Comparison of ENCODE assay signal across 8 mouse cellular contexts in the genomic region with DNA sequence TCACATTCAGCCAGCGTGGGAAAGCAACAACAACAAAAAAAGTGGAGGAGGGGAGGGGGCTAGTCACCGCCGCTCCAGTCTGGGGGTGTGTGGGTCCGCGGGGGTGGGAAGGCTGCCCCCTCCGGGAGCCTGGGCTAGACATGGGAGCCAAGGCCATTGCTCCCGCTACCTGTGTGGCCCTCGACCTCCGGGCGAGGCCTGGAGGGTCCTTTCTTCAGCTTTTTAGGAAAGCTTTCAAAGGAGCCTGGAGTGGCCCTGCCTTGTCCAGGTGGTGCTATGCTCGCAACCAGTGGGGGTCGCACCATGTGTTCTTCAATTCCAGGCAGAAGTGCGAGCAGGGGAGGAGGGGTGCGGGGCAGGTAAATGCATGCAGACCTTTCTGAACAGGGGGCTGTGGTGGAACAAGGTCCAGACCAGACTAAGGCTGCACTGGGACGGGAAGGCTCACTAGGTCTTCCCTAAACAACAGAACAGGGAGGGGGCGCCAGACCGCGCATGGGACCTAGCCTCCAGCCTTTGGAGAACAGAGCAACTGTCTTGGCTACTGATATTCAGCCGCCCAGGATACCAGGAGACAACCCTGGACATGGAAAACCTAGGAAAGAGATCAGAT.
DNase-seq lines count a peak whose midpoint lies in the region; ATAC-seq lines count a peak whose summit lies in the region.

No protein-coding gene starts in this region.

- H3K36me3 ChIP-seq in liver, embryonic 11.5 days (ENCODE audit: control insufficient read depth, insufficient read depth, low read length): no peaks in the 10 kb centered on the region
- H3K36me3 ChIP-seq in forebrain, embryonic 13.5 days (ENCODE audit: poor library complexity, severe bottlenecking): no peaks in the 10 kb centered on the region
- H3K36me3 ChIP-seq in liver, embryonic 12.5 days: no peaks in the 10 kb centered on the region
- H3K36me3 ChIP-seq in stomach, embryonic 16.5 days (ENCODE audit: control insufficient read depth, insufficient read depth, low read length): no peaks in the 10 kb centered on the region

- peak; percentile 33 for DNase-seq in liver, embryonic 11.5 days (ENCODE audit: low spot score)
- DNase-seq in liver: no peak
- no peak for DNase-seq in cerebellum, adult 9-11 months
- no peak for DNase-seq in natural killer cell, adult 2 months (ENCODE audit: low spot score in 2 of 2)

- peak overlapping the region; percentile 78 for H3K4me2 ChIP-seq in liver, embryonic 11.5 days
- H3K4me2 ChIP-seq in forebrain, embryonic 13.5 days: peak overlapping the region; percentile 83
- peak overlapping the region; percentile 63 for H3K4me2 ChIP-seq in liver, embryonic 12.5 days
- H3K4me2 ChIP-seq in stomach, embryonic 16.5 days (ENCODE audit: low read depth, low read length): peak overlapping the region; percentile 91

- H3K27ac ChIP-seq in liver, embryonic 11.5 days (ENCODE audit: low read depth, low read length): no peak overlapping the region
- H3K27ac ChIP-seq in forebrain, embryonic 13.5 days: no peak overlapping the region
- H3K27ac ChIP-seq in liver, embryonic 12.5 days: no peak overlapping the region
- H3K27ac ChIP-seq in stomach, embryonic 16.5 days (ENCODE audit: low read length): no peak overlapping the region

- no peaks in the 10 kb centered on the region for H3K4me1 ChIP-seq in liver, embryonic 11.5 days (replicated peaks; ENCODE audit: control insufficient read depth, insufficient read depth, low read length)
- H3K4me1 ChIP-seq in forebrain, embryonic 13.5 days: peaks cover 15% of the 10 kb centered on the region
- H3K4me1 ChIP-seq in liver, embryonic 12.5 days: no peaks in the 10 kb centered on the region
- H3K4me1 ChIP-seq in stomach, embryonic 16.5 days (ENCODE audit: control insufficient read depth, insufficient read depth, low read length): no peaks in the 10 kb centered on the region

- no peak overlapping the region for H3K9ac ChIP-seq in liver, embryonic 11.5 days (ENCODE audit: low read depth, low read length)
- H3K9ac ChIP-seq in forebrain, embryonic 13.5 days: no peak overlapping the region
- no peak overlapping the region for H3K9ac ChIP-seq in liver, embryonic 12.5 days
- no peak overlapping the region for H3K9ac ChIP-seq in stomach, embryonic 16.5 days (ENCODE audit: low read length)

- ATAC-seq in liver, embryonic 11.5 days (replicated peaks; ENCODE audit: low FRiP score): no peak
- no peak; the same call in 1 of the 2 replicates for ATAC-seq in forebrain, embryonic 13.5 days
- no peak for ATAC-seq in liver, embryonic 12.5 days
- ATAC-seq in stomach, embryonic 16.5 days (ENCODE audit: insufficient read depth, low FRiP score): no peak
- no peak for ATAC-seq in granulocyte monocyte progenitor cell, adult 5-6 weeks (replicated peaks; ENCODE audit: poor library complexity, severe bottlenecking)

- no peaks in the 10 kb centered on the region for H3K9me3 ChIP-seq in liver, embryonic 11.5 days (ENCODE audit: control insufficient read depth, low read length)
- H3K9me3 ChIP-seq in forebrain, embryonic 13.5 days (replicated peaks): no peaks in the 10 kb centered on the region
- no peaks in the 10 kb centered on the region for H3K9me3 ChIP-seq in liver, embryonic 12.5 days (replicated peaks)
- no peaks in the 10 kb centered on the region for H3K9me3 ChIP-seq in stomach, embryonic 16.5 days (replicated peaks; ENCODE audit: control insufficient read depth, low read length)

- H3K27me3 ChIP-seq in liver, embryonic 11.5 days (replicated peaks; ENCODE audit: control insufficient read depth, insufficient read depth, low read length): peaks cover 16% of the 10 kb centered on the region
- H3K27me3 ChIP-seq in forebrain, embryonic 13.5 days: peaks cover 17% of the 10 kb centered on the region
- H3K27me3 ChIP-seq in liver, embryonic 12.5 days (replicated peaks): peaks cover 18% of the 10 kb centered on the region
- H3K27me3 ChIP-seq in stomach, embryonic 16.5 days (ENCODE audit: control insufficient read depth, insufficient read depth, low read length): no peaks in the 10 kb centered on the region

- H3K4me3 ChIP-seq in liver, embryonic 11.5 days (ENCODE audit: low read depth, low read length): peak overlapping the region; percentile 53
- H3K4me3 ChIP-seq in forebrain, embryonic 13.5 days: peak overlapping the region; percentile 49
- no peak overlapping the region for H3K4me3 ChIP-seq in liver, embryonic 12.5 days
- peak overlapping the region; percentile 53 for H3K4me3 ChIP-seq in stomach, embryonic 16.5 days (replicated peaks; ENCODE audit: low read length)

- 7% methylated on average over 19 of the region's 19 CpGs for WGBS in liver, embryonic 11.5 days
- WGBS in forebrain, embryonic 13.5 days: 5% methylated on average over 19 of the region's 19 CpGs
- 9% methylated on average over 19 of the region's 19 CpGs for WGBS in liver, embryonic 12.5 days (ENCODE audit: insufficient replicate concordance)
- WGBS in stomach, embryonic 16.5 days: 11% methylated on average over 19 of the region's 19 CpGs
